Mouse (Mus musculus) megakaryocyte, embryonic 14.5 days (primary cell): ENCODE data around the gene Rasgrp1.

Experiments
- FLI1 ChIP-seq: IDR thresholded peaks from 2 replicates; pipeline ENCODE4 v1.6.1; 2012; ENCODE audit warnings: low read length, inconsistent platforms, mixed read lengths
- GATA1 ChIP-seq: IDR thresholded peaks from 3 replicates; pipeline ENCODE4 v1.6.1; 2012; ENCODE audit warnings: mixed read lengths, low read length, inconsistent platforms, borderline replicate concordance

DNA sequence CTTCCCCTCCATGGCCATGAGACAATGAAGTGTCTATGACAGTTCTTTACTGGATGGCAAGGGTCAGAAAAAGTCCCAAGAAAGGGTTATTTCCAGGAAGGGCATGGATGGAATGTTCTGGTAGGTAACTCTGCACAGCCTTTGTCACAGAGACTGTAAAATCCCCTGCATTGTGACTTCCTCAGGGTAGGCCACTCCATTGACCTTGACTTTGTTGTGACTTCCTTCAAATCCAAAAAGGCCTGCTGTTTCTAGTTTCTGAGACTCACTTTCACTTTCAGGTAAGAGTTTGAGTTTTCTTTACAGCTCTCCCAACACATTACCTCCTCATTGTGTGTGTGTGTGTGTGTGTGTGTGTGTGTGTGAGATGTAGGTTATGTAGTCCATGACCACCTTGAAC, 15.1 kb upstream of the Rasgrp1 start:
- no peak for TF ChIP-seq FLI1
- TF ChIP-seq GATA1, result no peak
